Mouse (Mus musculus) small intestine, adult 2 months (tissue): ENCODE measurements around the gene Rsu1. TPM values are rescaled to one million over a fixed set of nuclear protein-coding genes. Genes with fewer than 3 reads are reported as not detected.

Experiments
- H3K27ac ChIP-seq: fragments of 200-500 bp; 2 replicates; pipeline ENCODE4 v1.5.1; 2012; ENCODE audit warnings: low read depth, low read length, control low read depth, inconsistent platforms; ENCODE audit not compliant: insufficient read depth
- H3K27me3 ChIP-seq: fragments of 200-500 bp; 2 replicates; pipeline ENCODE4 v1.6.1; 2012; ENCODE audit warnings: mild to moderate bottlenecking, moderate library complexity, low read length, inconsistent platforms; ENCODE audit not compliant: control insufficient read depth, insufficient read depth
- H3K36me3 ChIP-seq: fragments of 200-500 bp; 2 replicates; pipeline ENCODE4 v1.6.1; 2012; ENCODE audit warnings: mild to moderate bottlenecking, low read length, control low read depth, inconsistent platforms; ENCODE audit not compliant: control insufficient read depth, insufficient read depth
- H3K4me1 ChIP-seq: fragments of 200-500 bp; 2 replicates; pipeline ENCODE4 v1.6.1; 2012; ENCODE audit warnings: low read length, inconsistent platforms, mixed read lengths; ENCODE audit not compliant: control insufficient read depth, insufficient read depth, insufficient read length
- H3K4me3 ChIP-seq: fragments of 200-500 bp; 2 replicates; pipeline ENCODE4 v1.5.1; 2012; ENCODE audit warnings: low read depth, mild to moderate bottlenecking, control low read depth, inconsistent platforms, low read length, moderate library complexity
- CTCF ChIP-seq: fragments of 200-500 bp; IDR thresholded peaks from 2 replicates; pipeline ENCODE4 v1.5.1; 2012; ENCODE audit warnings: low read depth, mild to moderate bottlenecking, control low read depth, inconsistent platforms, low read length, moderate library complexity, mixed read lengths; ENCODE audit not compliant: insufficient replicate concordance, insufficient read length; ENCODE audit errors: extremely low read depth
- POLR2A ChIP-seq: fragments of 200-500 bp; IDR thresholded peaks from 2 replicates; pipeline ENCODE4 v1.6.1; 2012; ENCODE audit warnings: low read depth, mild to moderate bottlenecking, control low read depth, inconsistent platforms, low read length, moderate library complexity
- WGBS: fragments of 180-500 bp; shearing (Covaris S2); methylation state at CpG from one replicate; pipeline ENCODE4 v1.1.7; 2018; 5-methylcytosine and 5-hydroxymethylcytosine counted together
- polyA plus RNA-seq: library from polyadenylated mRNA; depleted of rRNA; stranded (reverse); fragments of >200 nt; gene quantifications from 2 replicates; pipeline ENCODE4 v1.2.3, GENCODE M21; 2012

The Rsu1 gene
- polyA plus RNA-seq, 1 experiment = 21.0 TPM

GRCm38 (mm10) chr2:13120461-13120860, 150.8 kb downstream of the Rsu1 start:
- no peak overlapping the region for H3K4me3 ChIP-seq
- H3K27me3 ChIP-seq = no peaks in the 10 kb centered on the region
- no peaks in the 10 kb centered on the region for H3K36me3 ChIP-seq
- TF ChIP-seq POLR2A (no peak), CTCF (no peak)
- H3K4me1 ChIP-seq = no peaks in the 10 kb centered on the region
- WGBS = 85% methylated on average over 5 of the region's 5 CpGs
- no peak overlapping the region for H3K27ac ChIP-seq

- TF ChIP-seq POLR2A = no peak
- H3K4me3 ChIP-seq = no peak overlapping the region
- WGBS = 85% methylated on average over 4 of the region's 4 CpGs
These were observed 153.3 kb downstream of the Rsu1 start for GRCm38 (mm10) chr2:13117896-13118295.

GRCm38 (mm10) chr2:13106531-13106930, 164.7 kb downstream of the Rsu1 start:
- Histone ChIP-seq H3K4me3 (no peak overlapping the region), H3K36me3 (no peaks in the 10 kb centered on the region), H3K27ac (no peak overlapping the region), H3K27me3 (no peaks in the 10 kb centered on the region), H3K4me1 (no peaks in the 10 kb centered on the region)
- whole genome bisulfite sequencing = 47% methylated on average over 4 of the region's 4 CpGs
- no peak for TF ChIP-seq POLR2A
- no peak for TF ChIP-seq CTCF

More at GRCm38 (mm10) chr2:13117896-13118295, 153.3 kb downstream of the Rsu1 start:
- Histone ChIP-seq H3K4me1 (no peaks in the 10 kb centered on the region), H3K36me3 (no peaks in the 10 kb centered on the region), H3K27me3 (no peaks in the 10 kb centered on the region), H3K27ac (no peak overlapping the region)

GRCm38 (mm10) chr2:13104388-13104787, 166.8 kb downstream of the Rsu1 start:
- Histone ChIP-seq H3K27ac (no peak overlapping the region), H3K36me3 (no peaks in the 10 kb centered on the region), H3K4me1 (no peaks in the 10 kb centered on the region), H3K27me3 (no peaks in the 10 kb centered on the region), H3K4me3 (no peak overlapping the region)
- WGBS = 35% methylated on average over 2 of the region's 2 CpGs
- TF ChIP-seq POLR2A (no peak), CTCF (no peak)

- H3K27ac ChIP-seq = no peak overlapping the region
- WGBS = 66% methylated on average over 7 of the region's 7 CpGs
- no peak for TF ChIP-seq POLR2A
- no peak for TF ChIP-seq CTCF
- H3K4me1 ChIP-seq = no peaks in the 10 kb centered on the region
- H3K36me3 ChIP-seq = no peaks in the 10 kb centered on the region
- H3K27me3 ChIP-seq = no peaks in the 10 kb centered on the region
- no peak overlapping the region for H3K4me3 ChIP-seq
These were observed 167.4 kb downstream of the Rsu1 start for GRCm38 (mm10) chr2:13103797-13104200.

GRCm38 (mm10) chr2:13094045-13094444, 177.2 kb downstream of the Rsu1 start:
- WGBS = 92% methylated on average over 5 of the region's 5 CpGs
- Histone ChIP-seq H3K27me3 (no peaks in the 10 kb centered on the region), H3K36me3 (no peaks in the 10 kb centered on the region), H3K27ac (no peak overlapping the region), H3K4me1 (no peaks in the 10 kb centered on the region), H3K4me3 (no peak overlapping the region)
- TF ChIP-seq CTCF (no peak), POLR2A (no peak)

- Histone ChIP-seq H3K4me1 (no peaks in the 10 kb centered on the region), H3K4me3 (no peak overlapping the region), H3K27me3 (no peaks in the 10 kb centered on the region), H3K27ac (no peak overlapping the region), H3K36me3 (no peaks in the 10 kb centered on the region)
- 72% methylated on average over 1 of the region's 1 CpGs for WGBS
- no peak for TF ChIP-seq POLR2A
- TF ChIP-seq CTCF = no peak
These were observed 177.6 kb downstream of the Rsu1 start for GRCm38 (mm10) chr2:13093570-13093969.
